Comparison of ENCODE assay signal across 9 mouse cellular contexts in the genomic region with DNA sequence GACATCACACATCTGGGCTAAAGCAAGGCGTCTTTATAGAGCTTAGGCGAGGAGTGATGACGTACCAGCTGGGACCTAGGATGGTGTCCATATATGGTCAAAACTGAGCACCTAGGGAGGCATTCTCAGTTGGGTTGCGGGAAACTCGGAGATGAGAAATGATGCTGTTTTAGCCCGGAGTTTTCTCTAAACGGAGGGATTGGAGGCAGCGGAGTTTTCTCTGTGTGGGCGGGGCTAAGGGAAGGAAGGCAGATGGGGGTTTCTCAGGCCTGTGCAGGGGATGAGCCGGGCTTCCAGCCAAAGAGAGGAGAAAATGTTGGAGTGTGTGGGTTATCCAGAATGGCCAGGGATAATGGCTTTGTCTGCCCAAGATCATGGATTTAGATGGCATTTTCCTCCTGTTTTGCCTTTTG.
DNase-seq lines count a peak whose midpoint lies in the region; ATAC-seq and TF ChIP-seq lines count a peak whose summit lies in the region.
"Had no signal": no experiment of that assay in that cellular context is flagged by ENCODE, and none has a peak within 500 bp of the region (broad histone marks: within the 10 kb centered on the region; RNA-seq: fewer than 3 reads in every experiment).

No protein-coding gene starts in this region.

- peak; percentile 61 to 71 for DNase-seq in cerebellum, postnatal 14 days
- DNase-seq in cerebellum, adult 9-10 months: no peak
- DNase-seq in lung, embryonic 14.5 days: peak; percentile 79
- no peak for DNase-seq in lung, postnatal 0 days (ENCODE audit: low spot score)
- peak; percentile 10 to 22 for DNase-seq in frontal cortex, postnatal 10 days (ENCODE audit: low spot score in 2 of 2)
- peak; percentile 57 to 71 for DNase-seq in right cerebral cortex, adult 2 months (ENCODE audit: low spot score in 2 of 2)
- no peak for DNase-seq in spleen, adult 18-20 months
- DNase-seq in cerebellum, adult 2 months: no peak

- H3K9me3 ChIP-seq in lung, embryonic 14.5 days (ENCODE audit: low read depth, low read length): no peaks in the 10 kb centered on the region
- no peaks in the 10 kb centered on the region for H3K9me3 ChIP-seq in lung, postnatal 0 days (ENCODE audit: low read length)
- H3K9me3 ChIP-seq: heart, embryonic 15.5 days had no signal

- H3K4me2 ChIP-seq in lung, embryonic 14.5 days: no peak overlapping the region
- H3K4me2 ChIP-seq in lung, postnatal 0 days (replicated peaks; ENCODE audit: low read depth, low read length): no peak overlapping the region
- H3K4me2 ChIP-seq: heart, embryonic 15.5 days had no signal

- H3K36me3 ChIP-seq in lung, embryonic 14.5 days (ENCODE audit: insufficient read depth): no peaks in the 10 kb centered on the region
- 0 out of 2 replicates have a peak, but pooled peaks cover 4% of the 10 kb centered on the region for H3K36me3 ChIP-seq in lung, postnatal 0 days (ENCODE audit: insufficient read depth, low read length)
- H3K36me3 ChIP-seq: heart, embryonic 15.5 days had no signal

- H3K9ac ChIP-seq in lung, embryonic 14.5 days: no peak overlapping the region
- no peak overlapping the region for H3K9ac ChIP-seq in lung, postnatal 0 days (replicated peaks; ENCODE audit: low read depth)
- H3K9ac ChIP-seq: heart, embryonic 15.5 days had no signal

- TF ChIP-seq CTCF in lung, embryonic 14.5 days (IDR thresholded peaks at IDR 0.05; ENCODE audit: low read depth): no peak
- no peak for TF ChIP-seq CTCF in lung, postnatal 0 days (IDR thresholded peaks at IDR 0.05)
- TF ChIP-seq CTCF in cerebellum, adult 2 months (IDR thresholded peaks at IDR 0.05; ENCODE audit: borderline replicate concordance, insufficient read depth, low read depth, low read length): no peak

- H3K4me3 ChIP-seq in lung, embryonic 14.5 days (ENCODE audit: low read depth, low read length): no peak overlapping the region
- H3K4me3 ChIP-seq in lung, postnatal 0 days (ENCODE audit: low read depth, low read length): no peak overlapping the region
- H3K4me3 ChIP-seq in cerebellum, adult 2 months (replicated peaks; ENCODE audit: insufficient read depth, low read depth, low read length): no peak overlapping the region
- H3K4me3 ChIP-seq: heart, embryonic 15.5 days had no signal

- TF ChIP-seq POLR2A in cerebellum, adult 2 months (IDR thresholded peaks at IDR 0.05; ENCODE audit: borderline replicate concordance, insufficient read depth, low read length): no peak

- WGBS in lung, embryonic 14.5 days: 42% methylated on average over 10 of the region's 10 CpGs
- WGBS in lung, postnatal 0 days: 51% methylated on average over 10 of the region's 10 CpGs
- 22% methylated on average over 10 of the region's 10 CpGs for WGBS in cerebellum, adult 2 months

- no peaks in the 10 kb centered on the region for H3K27me3 ChIP-seq in lung, embryonic 14.5 days (ENCODE audit: insufficient read depth, low read length)
- H3K27me3 ChIP-seq in lung, postnatal 0 days (replicated peaks; ENCODE audit: insufficient read depth, low read length): no peaks in the 10 kb centered on the region
- H3K27me3 ChIP-seq in cerebellum, adult 2 months (ENCODE audit: control insufficient read depth, insufficient read depth, low read length): no peaks in the 10 kb centered on the region
- H3K27me3 ChIP-seq: heart, embryonic 15.5 days had no signal

- no peaks in the 10 kb centered on the region for H3K4me1 ChIP-seq in lung, embryonic 14.5 days (ENCODE audit: insufficient read depth)
- no peaks in the 10 kb centered on the region for H3K4me1 ChIP-seq in lung, postnatal 0 days (ENCODE audit: insufficient read depth, low read depth, low read length)
- H3K4me1 ChIP-seq in cerebellum, adult 2 months (ENCODE audit: control insufficient read depth, insufficient read depth, low read length): no peaks in the 10 kb centered on the region

- H3K27ac ChIP-seq in lung, embryonic 14.5 days (ENCODE audit: low read depth): peak overlapping the region; percentile 6; the same call in 1 of the 2 replicates
- no peak overlapping the region for H3K27ac ChIP-seq in lung, postnatal 0 days (ENCODE audit: low read length)
- no peak overlapping the region for H3K27ac ChIP-seq in cerebellum, adult 2 months (ENCODE audit: insufficient read depth, low read length)
- H3K27ac ChIP-seq: heart, embryonic 15.5 days had no signal

- TF ChIP-seq EP300 in lung, postnatal 0 days (IDR thresholded peaks at IDR 0.05): no peak

- peak; percentile 85 for ATAC-seq in lung, embryonic 14.5 days (ENCODE audit: insufficient read depth)
- ATAC-seq in lung, postnatal 0 days: no peak

Comparison
In these comparisons a context has a peak if more than half of its experiments do, and no peak if none do; other contexts are left out.
1. DNase-seq: peak in cerebellum, postnatal 14 days (2 of 2), lung, embryonic 14.5 days (single experiment), frontal cortex, postnatal 10 days (2 of 2) and right cerebral cortex, adult 2 months (2 of 2); none in cerebellum, adult 9-10 months (single experiment), lung, postnatal 0 days (single experiment), spleen, adult 18-20 months (0 of 2) and cerebellum, adult 2 months (0 of 2).